Mouse (Mus musculus) pancreas, adult 10 weeks (tissue): ENCODE measurements around the gene Klhl13. TPM values are rescaled to one million over a fixed set of nuclear protein-coding genes. Genes with fewer than 3 reads are reported as not detected.

Experiments used
- polyA plus RNA-seq: library from polyadenylated mRNA; stranded (reverse); fragments of 350-450 nt; fragmentation: Illumina TruSeq; extraction: RNeasy Lipid Tissue Mini Kit (QIAGEN cat#74804); gene quantifications from one replicate; pipeline ENCODE4 v1.2.3, GENCODE M21; 2015; ENCODE audit warnings: low read depth, low replicate concordance; ENCODE audit not compliant: insufficient read depth

The Klhl13 gene
- polyA plus RNA-seq, result 2.8 TPM

GRCm38 (mm10) chrX:23364514-23365381, at the start of gene Klhl13:
TSS of gene Klhl13 (minus strand) at chrX:23365082.

